Mouse (Mus musculus) forebrain, embryonic 14.5 days (tissue): Measurements from ENCODE around the gene Fam78b. TPM values are rescaled to one million over a fixed set of nuclear protein-coding genes. Genes with fewer than 3 reads are reported as not detected.

Experiments
- ATAC-seq: fragments of 200-750 bp; cut with Nextera tagmentation; 2 replicates; pipeline ENCODE4 v1.8.0; 2017; ENCODE audit warnings: mild to moderate bottlenecking, moderate library complexity
- DNase-seq: peaks from one replicate; pipeline ENCODE4 v3.0.0-alpha.2; 2015; ENCODE audit warnings: low spot score
- H3K27ac ChIP-seq: fragments of 300-500 bp; sonication (generic); 2 replicates; pipeline ENCODE4 v1.5.1; 2014; ENCODE audit warnings: low read depth, mild to moderate bottlenecking, control low read depth, low read length, moderate library complexity
- H3K27me3 ChIP-seq: fragments of 300-500 bp; sonication (generic); replicated peaks from 2 replicates; pipeline ENCODE4 v1.6.1; 2014; ENCODE audit warnings: low read length, control low read depth, mixed read lengths; ENCODE audit not compliant: control insufficient read depth, insufficient read depth
- H3K36me3 ChIP-seq: fragments of 300-500 bp; sonication (generic); 2 replicates; pipeline ENCODE4 v1.6.1; 2014; ENCODE audit warnings: low read length, control low read depth; ENCODE audit not compliant: control insufficient read depth, insufficient read depth
- H3K4me1 ChIP-seq: fragments of 300-500 bp; sonication (generic); 2 replicates; pipeline ENCODE4 v1.6.1; 2014; ENCODE audit warnings: antibody characterized with exemption, low read length, control low read depth; ENCODE audit not compliant: control insufficient read depth, insufficient read depth
- H3K4me2 ChIP-seq: fragments of 300-500 bp; sonication (generic); 2 replicates; pipeline ENCODE4 v1.6.1; 2014; ENCODE audit warnings: mild to moderate bottlenecking, control low read depth, low read length
- H3K4me3 ChIP-seq: fragments of 300-500 bp; sonication (generic); 2 replicates; pipeline ENCODE4 v1.5.1; 2014; ENCODE audit warnings: low read depth, low read length, control low read depth
- H3K9ac ChIP-seq: fragments of 300-500 bp; sonication (generic); 2 replicates; pipeline ENCODE4 v1.6.1; 2014; ENCODE audit warnings: mild to moderate bottlenecking, low read length, control low read depth, moderate library complexity
- H3K9me3 ChIP-seq: fragments of 300-500 bp; sonication (generic); replicated peaks from 2 replicates; pipeline ENCODE4 v1.6.1; 2016; ENCODE audit warnings: low read length, control low read depth, mixed read lengths; ENCODE audit not compliant: control insufficient read depth
- WGBS: fragments of 180-500 bp; shearing (Covaris S2); extraction: QIAGEN DNeasy Blood & Tissue Kit; methylation state at CpG from one replicate; pipeline ENCODE4 v1.1.7; 2014; 5-methylcytosine and 5-hydroxymethylcytosine counted together
- polyA plus RNA-seq: library from polyadenylated mRNA; unstranded; fragments of >200 nt; fragmentation: Nextera tagmentation; extraction: Ambion mirVana; gene quantifications from 2 replicates; pipeline ENCODE4 v1.2.1, GENCODE M21; 2014

The Fam78b gene
- polyA plus RNA-seq, 1 experiment from 2014 or later: 5.9 TPM

DNA sequence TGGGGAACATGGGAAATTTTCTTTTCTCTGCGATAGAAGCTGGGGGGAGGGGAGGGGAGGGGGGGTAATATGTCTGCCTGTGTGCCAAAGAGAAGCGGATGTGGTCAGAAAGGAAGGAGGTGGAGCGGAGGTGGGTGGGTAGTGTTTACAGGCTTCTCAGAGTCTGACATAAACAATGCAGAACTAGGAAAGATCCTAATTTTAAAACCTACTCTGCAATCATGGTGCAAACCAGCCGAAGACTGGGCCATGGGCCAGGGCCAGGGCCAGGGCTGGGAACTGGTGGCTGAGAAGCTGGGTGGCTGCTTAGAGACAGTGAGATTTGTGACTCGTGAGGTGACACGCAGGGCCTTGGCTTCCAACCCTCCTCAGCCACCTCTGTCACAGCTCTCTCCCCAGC lies 69.1 kb downstream of the Fam78b start:
- DNase-seq (no peak), ATAC-seq (no peak)
- Histone ChIP-seq H3K27me3 (no peaks in the 10 kb centered on the region), H3K36me3 (no peaks in the 10 kb centered on the region), H3K9ac (no peak overlapping the region), H3K4me3 (no peak overlapping the region), H3K9me3 (no peaks in the 10 kb centered on the region), H3K4me2 (no peak overlapping the region), H3K27ac (no peak overlapping the region), H3K4me1 (peaks cover 17% of the 10 kb centered on the region)
- WGBS: 82% methylated on average over 6 of the region's 6 CpGs

GRCm38 (mm10) chr1:167075726-167076125 lies 74.5 kb downstream of the Fam78b start:
- Histone ChIP-seq H3K9ac (no peak overlapping the region), H3K9me3 (no peaks in the 10 kb centered on the region), H3K4me3 (no peak overlapping the region), H3K36me3 (peaks cover 3% of the 10 kb centered on the region; the same call in 1 of the 2 replicates), H3K27ac (no peak overlapping the region), H3K4me1 (no peaks in the 10 kb centered on the region), H3K4me2 (no peak overlapping the region), H3K27me3 (no peaks in the 10 kb centered on the region)
- DNase-seq (no peak), ATAC-seq (no peak)
- 82% methylated on average over 8 of the region's 8 CpGs for WGBS

- no peak overlapping the region for H3K27ac ChIP-seq
- H3K9me3 ChIP-seq: no peaks in the 10 kb centered on the region
- no peak overlapping the region for H3K4me2 ChIP-seq
- ATAC-seq: no peak
- 42% methylated on average over 5 of the region's 5 CpGs for WGBS
- H3K36me3 ChIP-seq: peaks cover 4% of the 10 kb centered on the region; the same call in 1 of the 2 replicates
- peaks cover 18% of the 10 kb centered on the region; the same call in 1 of the 2 replicates for H3K4me1 ChIP-seq
- H3K9ac ChIP-seq: no peak overlapping the region
- no peak for DNase-seq
- no peak overlapping the region for H3K4me3 ChIP-seq
- no peaks in the 10 kb centered on the region for H3K27me3 ChIP-seq
These were observed 78.3 kb downstream of the Fam78b start for GRCm38 (mm10) chr1:167079476-167079875.

DNA sequence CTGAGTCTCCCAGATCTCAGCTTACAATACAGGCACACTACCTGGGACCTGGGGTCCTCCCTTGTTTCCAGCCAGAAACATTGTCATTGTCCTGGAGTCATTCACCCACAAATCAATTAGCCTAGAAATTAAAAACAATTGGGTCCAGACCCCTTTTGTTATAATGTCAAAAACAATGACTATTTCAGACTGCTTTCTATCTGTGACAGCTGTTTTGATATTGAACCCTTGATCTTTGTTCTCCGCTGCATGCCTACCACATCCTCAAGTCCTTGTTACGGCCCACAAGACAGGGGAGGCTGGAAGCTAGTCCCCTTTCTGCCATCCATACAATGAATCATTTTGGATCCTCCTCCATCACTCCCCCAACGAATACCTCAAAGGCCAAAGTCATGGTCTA lies 80.7 kb downstream of the Fam78b start:
- DNase-seq: no peak

DNA sequence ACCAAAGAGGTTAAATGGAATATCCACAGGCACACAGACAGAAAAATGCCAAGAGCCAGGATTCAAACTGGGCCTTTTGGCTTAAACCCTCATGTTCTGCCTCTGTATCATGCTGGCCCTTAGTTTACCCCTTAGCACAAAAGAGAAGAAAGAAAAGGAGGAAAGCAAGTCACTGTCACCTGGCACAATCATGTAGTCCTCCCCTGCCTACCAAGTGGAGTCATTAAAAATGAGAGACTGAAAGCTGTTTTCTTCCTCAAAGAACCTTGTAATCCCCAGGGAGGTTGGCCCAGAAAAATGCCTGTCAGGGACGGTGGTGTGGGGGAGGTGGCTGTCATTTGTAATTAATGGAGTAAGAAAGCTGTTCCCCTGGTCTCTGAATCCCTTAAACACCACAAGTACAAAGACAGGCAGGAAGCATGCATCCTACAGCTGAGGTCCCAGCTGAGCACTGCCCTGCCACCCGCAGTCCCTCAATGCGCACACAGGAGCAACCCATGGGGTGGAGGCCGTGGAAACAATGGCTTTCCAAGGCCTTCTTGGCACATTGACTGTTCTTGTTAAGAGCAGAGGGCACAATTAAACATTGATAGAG lies 81.4 kb downstream of the Fam78b start:
- ATAC-seq: peak; percentile 77
- peak overlapping the region; percentile 78 for H3K27ac ChIP-seq
- 4% methylated on average over 4 of the region's 4 CpGs for WGBS
- no peaks in the 10 kb centered on the region for H3K27me3 ChIP-seq
- H3K4me3 ChIP-seq: no peak overlapping the region
- peaks cover 4% of the 10 kb centered on the region; the same call in 1 of the 2 replicates for H3K36me3 ChIP-seq
- peaks cover 21% of the 10 kb centered on the region; the same call in 1 of the 2 replicates for H3K4me1 ChIP-seq
- no peak overlapping the region for H3K4me2 ChIP-seq
- peak; percentile 79 for DNase-seq
- H3K9me3 ChIP-seq: no peaks in the 10 kb centered on the region
- H3K9ac ChIP-seq: no peak overlapping the region

More for the DNA sequence above, 80.7 kb downstream of the Fam78b start:
- H3K27ac ChIP-seq: peak overlapping the region; percentile 78; the same call in 1 of the 2 replicates
- no peak overlapping the region for H3K4me3 ChIP-seq
- H3K27me3 ChIP-seq: no peaks in the 10 kb centered on the region
- 43% methylated on average over 3 of the region's 3 CpGs for WGBS
- H3K9ac ChIP-seq: no peak overlapping the region
- peaks cover 4% of the 10 kb centered on the region; the same call in 1 of the 2 replicates for H3K36me3 ChIP-seq
- no peak for ATAC-seq
- no peak overlapping the region for H3K4me2 ChIP-seq
- H3K9me3 ChIP-seq: no peaks in the 10 kb centered on the region
- peaks cover 21% of the 10 kb centered on the region; the same call in 1 of the 2 replicates for H3K4me1 ChIP-seq

GRCm38 (mm10) chr1:167083181-167083580 lies 82.0 kb downstream of the Fam78b start:
- ATAC-seq (no peak), DNase-seq (no peak)
- Histone ChIP-seq H3K27me3 (no peaks in the 10 kb centered on the region), H3K9ac (no peak overlapping the region), H3K27ac (peak overlapping the region; percentile 78; the same call in 1 of the 2 replicates), H3K4me1 (peaks cover 21% of the 10 kb centered on the region; the same call in 1 of the 2 replicates), H3K36me3 (peaks cover 4% of the 10 kb centered on the region; the same call in 1 of the 2 replicates), H3K4me3 (no peak overlapping the region), H3K4me2 (no peak overlapping the region), H3K9me3 (no peaks in the 10 kb centered on the region)
- 6% methylated on average over 2 of the region's 2 CpGs for WGBS

- no peaks in the 10 kb centered on the region for H3K27me3 ChIP-seq
- ATAC-seq (no peak), DNase-seq (no peak)
- H3K9ac ChIP-seq: no peak overlapping the region
- no peak overlapping the region for H3K4me3 ChIP-seq
- no peaks in the 10 kb centered on the region for H3K9me3 ChIP-seq
- peaks cover 4% of the 10 kb centered on the region; the same call in 1 of the 2 replicates for H3K36me3 ChIP-seq
- H3K27ac ChIP-seq: no peak overlapping the region
- H3K4me1 ChIP-seq: peaks cover 21% of the 10 kb centered on the region; the same call in 1 of the 2 replicates
- no peak overlapping the region for H3K4me2 ChIP-seq
These were observed 83.1 kb downstream of the Fam78b start for GRCm38 (mm10) chr1:167084330-167084729.

GRCm38 (mm10) chr1:167085461-167085860 lies 84.2 kb downstream of the Fam78b start:
- 16% methylated on average over 4 of the region's 4 CpGs for WGBS
- ATAC-seq: peak; percentile 33; the same call in 1 of the 2 replicates
- H3K27ac ChIP-seq: peak overlapping the region; percentile 45; the same call in 1 of the 2 replicates

GRCm38 (mm10) chr1:167090466-167090865 lies 89.2 kb downstream of the Fam78b start:
- no peak for ATAC-seq

More at GRCm38 (mm10) chr1:167085461-167085860, 84.2 kb downstream of the Fam78b start:
- H3K4me1 ChIP-seq: peaks cover 21% of the 10 kb centered on the region; the same call in 1 of the 2 replicates
- no peaks in the 10 kb centered on the region for H3K27me3 ChIP-seq
- H3K9me3 ChIP-seq: no peaks in the 10 kb centered on the region
- no peak overlapping the region for H3K9ac ChIP-seq
- peak; percentile 60 for DNase-seq
- no peak overlapping the region for H3K4me2 ChIP-seq
- no peak overlapping the region for H3K4me3 ChIP-seq
- H3K36me3 ChIP-seq: peaks cover 3% of the 10 kb centered on the region; the same call in 1 of the 2 replicates

More at GRCm38 (mm10) chr1:167090466-167090865, 89.2 kb downstream of the Fam78b start:
- no peak overlapping the region for H3K4me2 ChIP-seq
- H3K27ac ChIP-seq: no peak overlapping the region
- no peaks in the 10 kb centered on the region for H3K9me3 ChIP-seq
- no peak overlapping the region for H3K9ac ChIP-seq
- DNase-seq: no peak
- no peaks in the 10 kb centered on the region for H3K4me1 ChIP-seq
- H3K36me3 ChIP-seq: no peaks in the 10 kb centered on the region
- WGBS: 95% methylated on average over 6 of the region's 6 CpGs
- no peaks in the 10 kb centered on the region for H3K27me3 ChIP-seq
- H3K4me3 ChIP-seq: no peak overlapping the region
